Mouse (Mus musculus) ES-E14 (cell line): ENCODE data around the gene Dnajb5.

Experiments
- CHD2 ChIP-seq: IDR thresholded peaks from 2 replicates; pipeline ENCODE4 v1.6.1; 2014; ENCODE audit warnings: mild to moderate bottlenecking, low read depth, low read length, inconsistent platforms
- HCFC1 ChIP-seq: IDR thresholded peaks from 2 replicates; pipeline ENCODE4 v1.6.1; 2012; ENCODE audit warnings: low read length, inconsistent platforms, borderline replicate concordance; ENCODE audit not compliant: insufficient read depth
- MAFK ChIP-seq: IDR thresholded peaks from 2 replicates; pipeline ENCODE4 v1.6.1; 2014; ENCODE audit warnings: mild to moderate bottlenecking, low read depth, low read length, inconsistent platforms; ENCODE audit not compliant: insufficient read depth
- ZC3H11A ChIP-seq: IDR thresholded peaks from 2 replicates; pipeline ENCODE4 v1.6.1; 2012; ENCODE audit warnings: low read depth, mild to moderate bottlenecking, inconsistent platforms, low read length, borderline replicate concordance

- no peak for TF ChIP-seq HCFC1
- TF ChIP-seq ZC3H11A: no peak
- TF ChIP-seq CHD2: no peak
- TF ChIP-seq MAFK: no peak
Observed at GRCm38 (mm10) chr4:42963480-42963879, 13.9 kb downstream of the Dnajb5 start.
